Mouse (Mus musculus) ES-Bruce4 (cell line): ENCODE data around the gene Prpf8. TPM values are rescaled to one million over a fixed set of nuclear protein-coding genes. Genes with fewer than 3 reads are reported as not detected.

Experiments used
- H3K27ac ChIP-seq: 2 replicates; pipeline ENCODE4 v1.5.1; 2012; ENCODE audit warnings: low read length, inconsistent platforms; ENCODE audit not compliant: insufficient read depth
- H3K27me3 ChIP-seq: 2 replicates; pipeline ENCODE4 v1.6.1; 2012; ENCODE audit warnings: mild to moderate bottlenecking, low read length, inconsistent platforms; ENCODE audit not compliant: control insufficient read depth, poor library complexity, insufficient read depth, severe bottlenecking
- H3K36me3 ChIP-seq: 2 replicates; pipeline ENCODE4 v1.6.1; 2012; ENCODE audit warnings: inconsistent platforms, mild to moderate bottlenecking, low read length, moderate library complexity; ENCODE audit not compliant: control insufficient read depth, poor library complexity, insufficient read depth, severe bottlenecking
- H3K4me1 ChIP-seq: one replicate; pipeline ENCODE4 v1.8.1; 2011; ENCODE audit warnings: low read length; ENCODE audit not compliant: control insufficient read depth, insufficient read depth
- H3K4me3 ChIP-seq: 2 replicates; pipeline ENCODE4 v1.5.1; 2011; ENCODE audit warnings: low read depth, mild to moderate bottlenecking, low read length
- H3K9ac ChIP-seq: 2 replicates; pipeline ENCODE4 v1.6.1; 2012; ENCODE audit warnings: low read depth, mild to moderate bottlenecking, inconsistent platforms; ENCODE audit not compliant: poor library complexity, severe bottlenecking
- H3K9me3 ChIP-seq: replicated peaks from 2 replicates; pipeline ENCODE4 v1.6.1; 2012; ENCODE audit warnings: mild to moderate bottlenecking, low read length, inconsistent platforms; ENCODE audit not compliant: control insufficient read depth, poor library complexity, insufficient read depth, severe bottlenecking
- CTCF ChIP-seq: IDR thresholded peaks from one replicate; pipeline ENCODE4 v1.8.1; 2011; ENCODE audit warnings: low read depth, low read length
- EP300 ChIP-seq: IDR thresholded peaks from 2 replicates; pipeline ENCODE4 v1.6.1; 2011; ENCODE audit warnings: low read depth, low read length; ENCODE audit not compliant: insufficient read depth
- POLR2A ChIP-seq: IDR thresholded peaks from one replicate; pipeline ENCODE4 v1.8.1; 2011; ENCODE audit warnings: low read length; ENCODE audit not compliant: insufficient read depth
- polyA plus RNA-seq: library from polyadenylated mRNA; stranded (reverse); fragments of >200 nt; gene quantifications from 2 replicates; pipeline ENCODE4 v1.2.4, GENCODE M21; 2011; ENCODE audit warnings: low read depth; ENCODE audit not compliant: missing spikeins, insufficient read depth, insufficient read length

The Prpf8 gene
- polyA plus RNA-seq, 1 experiment = 212 TPM

DNA sequence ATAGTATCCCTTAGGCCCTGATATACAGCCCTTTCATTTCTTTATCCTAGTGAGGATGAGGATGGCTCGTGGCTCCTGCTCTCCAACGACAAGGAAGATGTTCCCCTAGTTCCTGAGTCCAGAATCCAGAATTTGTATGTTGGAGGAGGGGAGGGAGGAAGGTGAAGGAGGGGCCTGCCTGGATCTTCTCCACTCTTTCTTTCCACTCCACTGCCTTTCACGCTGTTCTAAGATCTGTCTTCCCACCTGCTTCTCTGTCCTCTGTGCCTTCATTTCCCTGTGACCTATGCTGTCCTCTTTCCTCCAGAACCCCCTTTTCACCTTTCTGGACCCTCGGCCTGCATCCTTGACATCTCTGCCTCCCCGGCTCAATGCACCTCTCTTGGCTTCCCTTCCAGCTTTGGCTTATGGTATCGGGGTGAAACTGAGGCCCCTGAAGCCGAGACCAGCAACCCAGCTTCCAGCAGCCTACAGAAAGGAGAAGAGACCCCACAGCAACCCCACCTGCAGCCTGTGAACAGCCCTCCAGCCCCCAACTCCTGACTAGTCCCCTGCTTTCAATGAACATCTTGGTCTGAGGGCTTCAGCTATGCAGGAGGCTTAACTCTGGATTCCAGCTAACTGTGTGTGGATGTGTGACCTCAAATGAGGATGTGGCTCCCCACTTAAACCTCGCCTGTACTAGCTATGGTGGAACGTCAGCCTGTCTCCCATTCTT lies 25.8 kb downstream of the Prpf8 start:
- H3K9ac ChIP-seq = no peak overlapping the region
- TF ChIP-seq POLR2A = no peak
- TF ChIP-seq EP300 = no peak
- no peak for TF ChIP-seq CTCF
- H3K36me3 ChIP-seq = peaks cover 14% of the 10 kb centered on the region

DNA sequence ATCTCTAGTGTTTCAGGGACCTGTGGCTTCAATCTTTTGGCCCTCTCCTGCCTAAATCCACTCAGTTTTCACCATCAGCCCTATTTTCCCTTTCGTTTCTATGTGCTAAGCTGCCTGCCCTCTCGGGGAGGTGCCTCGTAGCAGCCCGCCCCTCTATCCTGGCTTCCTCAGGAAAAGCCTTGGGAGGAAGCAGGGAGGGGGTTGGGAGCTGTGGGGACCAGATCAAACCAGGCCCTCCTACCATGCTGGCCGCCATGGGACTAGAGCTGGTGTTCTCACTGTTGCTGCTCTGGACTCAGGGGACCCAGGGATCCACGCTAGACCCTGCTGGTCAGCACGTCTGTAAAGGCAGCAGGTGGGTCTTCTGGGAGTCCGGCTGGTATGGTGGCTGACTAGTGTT lies 26.7 kb downstream of the Prpf8 start, which contains the start of gene Scarf1:
Scarf1 (plus strand) TSS at position 205 of the 400 bp plus-strand sequence.
- TF ChIP-seq EP300 = no peak
- TF ChIP-seq CTCF = no peak
- no peak for TF ChIP-seq POLR2A
- H3K4me3 ChIP-seq = no peak within 1 kb of the TSS; the same call in 1 of the 2 replicates
- no peak within 1 kb of the TSS for H3K27ac ChIP-seq
- peaks cover 7% of the 10 kb centered on the region for H3K36me3 ChIP-seq
- no peak within 1 kb of the TSS for H3K9ac ChIP-seq
- H3K4me1 ChIP-seq = no peaks in the 10 kb centered on the region
- H3K9me3 ChIP-seq = no peaks in the 10 kb centered on the region
- no peaks in the 10 kb centered on the region for H3K27me3 ChIP-seq

More for the DNA sequence above, 25.8 kb downstream of the Prpf8 start:
- Histone ChIP-seq H3K27ac (no peak overlapping the region), H3K4me3 (no peak overlapping the region), H3K4me1 (no peaks in the 10 kb centered on the region), H3K27me3 (no peaks in the 10 kb centered on the region), H3K9me3 (no peaks in the 10 kb centered on the region)

DNA sequence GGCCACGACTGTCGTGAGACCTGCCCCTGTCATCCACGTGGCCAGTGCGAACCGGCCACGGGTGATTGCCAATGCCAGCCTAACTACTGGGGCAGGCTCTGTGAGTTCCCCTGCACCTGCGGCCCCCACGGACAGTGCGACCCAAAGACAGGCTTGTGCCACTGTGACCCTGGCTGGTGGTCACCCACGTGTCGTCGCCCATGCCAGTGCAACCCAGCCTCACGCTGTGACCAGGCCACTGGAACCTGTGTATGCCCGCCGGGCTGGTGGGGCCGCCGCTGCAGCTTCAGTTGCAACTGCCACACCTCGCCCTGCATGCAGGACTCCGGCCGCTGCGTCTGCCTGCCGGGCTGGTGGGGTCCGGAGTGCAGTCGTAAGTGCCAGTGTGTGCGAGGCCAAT lies 28.6 kb downstream of the Prpf8 start:
- TF ChIP-seq POLR2A (no peak), CTCF (no peak), EP300 (no peak)
- Histone ChIP-seq H3K9ac (no peak overlapping the region), H3K27ac (no peak overlapping the region), H3K27me3 (no peaks in the 10 kb centered on the region), H3K9me3 (no peaks in the 10 kb centered on the region), H3K36me3 (no peaks in the 10 kb centered on the region), H3K4me1 (peaks cover 2% of the 10 kb centered on the region), H3K4me3 (peak overlapping the region; percentile 11)

DNA sequence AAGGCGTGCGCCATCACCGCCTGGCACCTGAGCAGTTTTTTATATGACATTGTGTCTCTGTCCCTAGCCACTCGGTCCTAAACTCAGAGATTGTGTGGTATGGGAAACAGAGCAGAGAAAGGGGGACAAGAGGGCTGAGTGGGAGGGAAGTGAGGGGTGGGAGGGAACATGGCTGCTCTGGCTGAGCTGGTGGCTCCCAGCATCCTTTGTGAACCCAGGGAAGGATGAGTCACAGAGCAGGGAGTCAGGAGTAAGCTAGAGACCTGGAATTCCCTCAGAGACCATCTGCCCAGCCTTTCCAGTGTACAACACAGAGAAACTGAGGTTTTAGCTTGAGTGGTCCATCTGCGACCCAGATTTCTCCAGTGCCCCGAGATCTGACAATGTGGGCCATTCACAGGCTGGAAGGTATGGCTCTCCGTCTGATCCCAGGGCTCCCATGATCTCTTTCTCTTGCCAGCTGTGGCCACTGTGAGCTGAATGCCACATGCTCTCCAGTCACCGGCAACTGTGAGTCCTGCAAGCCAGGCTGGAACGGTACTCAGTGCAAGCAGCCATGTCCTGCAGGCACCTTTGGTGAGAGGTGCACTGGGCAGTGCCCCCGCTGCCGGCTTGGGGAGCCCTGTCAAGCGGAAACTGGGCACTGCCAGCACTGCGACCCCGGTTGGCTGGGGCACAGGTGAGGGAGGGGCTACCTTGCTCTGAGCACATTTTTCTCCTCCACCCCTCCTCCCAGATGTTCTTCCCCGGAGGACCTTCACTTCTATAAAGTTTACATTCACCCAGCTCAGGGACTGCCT lies 33.4 kb downstream of the Prpf8 start:
- H3K9ac ChIP-seq = no peak overlapping the region
- H3K36me3 ChIP-seq = no peaks in the 10 kb centered on the region
- peaks cover 2% of the 10 kb centered on the region for H3K4me1 ChIP-seq
- peak overlapping the region; percentile 17; the same call in 1 of the 2 replicates for H3K4me3 ChIP-seq
- TF ChIP-seq EP300 (no peak), CTCF (no peak), POLR2A (no peak)
- no peaks in the 10 kb centered on the region for H3K9me3 ChIP-seq
- H3K27ac ChIP-seq = no peak overlapping the region
- H3K27me3 ChIP-seq = no peaks in the 10 kb centered on the region

DNA sequence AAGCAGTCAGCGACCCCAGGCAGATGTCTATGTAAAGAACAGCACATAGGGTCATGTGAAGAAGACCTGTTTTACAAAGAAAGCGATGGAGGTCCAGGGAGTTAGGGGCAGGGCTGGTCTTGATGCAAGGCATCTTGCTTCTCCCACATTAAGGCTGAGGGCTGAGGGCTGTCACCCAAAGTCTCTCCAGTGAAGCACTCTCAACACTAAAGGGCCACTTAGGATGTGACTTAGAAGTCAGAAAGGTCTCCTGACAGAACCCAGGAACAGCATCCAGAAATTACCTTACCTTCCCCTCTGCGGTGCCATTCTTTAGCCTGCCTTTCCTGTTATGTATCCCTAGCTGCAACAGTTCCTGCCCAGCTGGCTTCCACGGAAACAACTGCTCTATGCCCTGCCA lies 35.0 kb downstream of the Prpf8 start:
- Histone ChIP-seq H3K27me3 (no peaks in the 10 kb centered on the region), H3K4me1 (peaks cover 2% of the 10 kb centered on the region), H3K4me3 (no peak overlapping the region), H3K9ac (no peak overlapping the region), H3K36me3 (no peaks in the 10 kb centered on the region), H3K27ac (no peak overlapping the region), H3K9me3 (no peaks in the 10 kb centered on the region)
- no peak for TF ChIP-seq POLR2A
- no peak for TF ChIP-seq EP300
- TF ChIP-seq CTCF = no peak

DNA sequence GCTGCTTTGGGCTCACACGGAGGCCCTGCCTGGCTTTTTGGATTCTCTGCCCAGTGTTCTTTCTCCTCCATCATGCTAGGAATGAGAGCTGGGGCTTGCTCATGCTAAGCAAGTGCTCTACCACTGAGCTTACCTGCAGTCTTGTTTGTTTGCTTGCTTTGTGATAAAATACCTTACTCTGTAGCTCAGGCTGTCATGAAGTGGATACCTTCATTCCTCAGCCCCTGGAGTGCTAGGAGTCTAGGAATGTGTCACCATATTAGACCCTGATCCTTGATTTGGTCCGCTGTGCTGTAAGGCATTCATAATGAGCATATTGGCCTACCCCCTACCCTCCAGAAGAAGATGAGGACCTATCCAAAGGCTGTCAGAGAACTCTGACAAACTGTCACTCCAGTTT lies 36.2 kb downstream of the Prpf8 start:
- H3K36me3 ChIP-seq = no peaks in the 10 kb centered on the region
- H3K4me1 ChIP-seq = peaks cover 2% of the 10 kb centered on the region
- no peak overlapping the region for H3K9ac ChIP-seq
- no peak overlapping the region for H3K27ac ChIP-seq
- TF ChIP-seq CTCF (no peak), EP300 (no peak), POLR2A (no peak)
- no peaks in the 10 kb centered on the region for H3K9me3 ChIP-seq
- H3K4me3 ChIP-seq = no peak overlapping the region
- H3K27me3 ChIP-seq = no peaks in the 10 kb centered on the region
